ENCODE assay signal across 17 mouse cellular contexts in the genomic region with DNA sequence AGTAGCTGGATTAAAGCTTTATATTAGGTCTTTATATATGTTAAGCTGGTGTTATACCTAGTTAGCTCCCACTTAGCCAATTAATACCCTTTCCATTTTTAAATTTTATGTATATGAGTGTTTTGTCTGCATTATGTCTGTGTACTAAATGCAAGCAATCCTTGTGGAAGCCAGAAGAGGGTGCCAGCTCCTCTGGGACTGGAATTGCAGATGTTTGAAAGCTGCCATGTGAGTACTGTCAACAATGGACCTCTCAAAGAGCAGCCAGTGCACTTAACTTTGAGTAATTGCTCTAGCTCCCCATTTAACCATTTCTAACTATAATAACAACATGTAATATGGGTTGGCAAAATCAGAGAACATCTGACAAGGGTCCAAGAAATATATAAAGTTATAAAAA.
DNase-seq lines count a peak whose midpoint lies in the region; ATAC-seq and TF ChIP-seq lines count a peak whose summit lies in the region.
"Had no signal": no experiment of that assay in that cellular context is flagged by ENCODE, and none has a peak within 500 bp of the region (broad histone marks: within the 10 kb centered on the region; RNA-seq: fewer than 3 reads in every experiment).

No protein-coding gene starts in this region.

- H3K27me3 ChIP-seq in CH12.LX (replicated peaks): no peaks in the 10 kb centered on the region
- H3K27me3 ChIP-seq: embryonic facial prominence, embryonic 12.5 days; kidney, embryonic 15.5 days; liver, embryonic 13.5 days; neural tube, embryonic 12.5 days had no signal

- TF ChIP-seq POLR2A in CH12.LX (IDR thresholded peaks at IDR 0.05; ENCODE audit: low read depth, low read length): no peak

- no peaks in the 10 kb centered on the region for H3K9me3 ChIP-seq in CH12.LX (replicated peaks; ENCODE audit: low read length)
- H3K9me3 ChIP-seq: embryonic facial prominence, embryonic 12.5 days; hindbrain, embryonic 10.5 days; kidney, embryonic 15.5 days; liver, embryonic 13.5 days; neural tube, embryonic 12.5 days had no signal

- no peaks in the 10 kb centered on the region for H3K4me1 ChIP-seq in CH12.LX (ENCODE audit: control insufficient read depth in 1 of 2, insufficient read depth in 2 of 2)
- H3K4me1 ChIP-seq: embryonic facial prominence, embryonic 12.5 days; hindbrain, embryonic 10.5 days; kidney, embryonic 15.5 days; liver, embryonic 13.5 days; neural tube, embryonic 12.5 days had no signal

- H3K27ac ChIP-seq in layer of hippocampus, adult 2 months: no peak overlapping the region
- no peak overlapping the region for H3K27ac ChIP-seq in CH12.LX (ENCODE audit: insufficient read depth, low read depth)
- H3K27ac ChIP-seq: embryonic facial prominence, embryonic 12.5 days; hindbrain, embryonic 10.5 days; kidney, embryonic 15.5 days; left cerebral cortex, adult 2 months; liver, embryonic 13.5 days; neural tube, embryonic 12.5 days had no signal

- in situ Hi-C loops in CH12.LX (cut with MboI; ENCODE audit: low pct_ligation_motif_present, low pct_unique_long_range_greater_than_20kb, low sequenced_read_pairs): no loop called here

- H3K79me2 ChIP-seq in CH12.LX (replicated peaks; ENCODE audit: control insufficient read depth, extremely low read depth, insufficient read depth, poor library complexity, severe bottlenecking): no peaks in the 10 kb centered on the region

- H3K4me3 ChIP-seq in layer of hippocampus, adult 2 months: no peak overlapping the region
- H3K4me3 ChIP-seq in CH12.LX (replicated peaks in 1 of 3; ENCODE audit: low read depth in 2 of 3, low read length in 2 of 3, poor library complexity in 1 of 3): no peak overlapping the region
- H3K4me3 ChIP-seq: embryonic facial prominence, embryonic 12.5 days; hindbrain, embryonic 10.5 days; kidney, embryonic 15.5 days; left cerebral cortex, adult 2 months; liver, embryonic 13.5 days; neural tube, embryonic 12.5 days had no signal

- dilution Hi-C loops in CH12.LX (cut with MboI; ENCODE audit: extremely low pct_ligation_motif_present, extremely low pct_unique_long_range_greater_than_20kb, low sequenced_read_pairs): no loop called here

- peak; percentile 48 for TF ChIP-seq CTCF in layer of hippocampus, adult 2 months (conservative IDR thresholded peaks at IDR 0.05)
- peak in 1 of 2 experiments; percentile 49; a peak in 2 of 4 replicates for TF ChIP-seq CTCF in CH12.LX (conservative IDR thresholded peaks at IDR 0.05 in 1 of 2, IDR thresholded peaks at IDR 0.05 in 1 of 2; ENCODE audit: low read depth in 2 of 2, low read length in 2 of 2)

- peak; percentile 32 for DNase-seq in embryo, embryonic 10.5 days (ENCODE audit: low spot score)
- DNase-seq in embryo, embryonic 10 days (ENCODE audit: low spot score): no peak
- DNase-seq in layer of hippocampus, adult 2 months (ENCODE audit: low spot score in 2 of 2): no peak
- no peak for DNase-seq in layer of hippocampus, postnatal 25 days (ENCODE audit: extremely low spot score in 1 of 2, low spot score in 1 of 2)
- no peak for DNase-seq in CH12.LX (ENCODE audit: extremely low read depth)
- peak; percentile 27 for DNase-seq in lung, postnatal 36 days
- no peak for DNase-seq in thymus, postnatal 36 days
- DNase-seq: cerebellum, postnatal 10 days; liver, embryonic 13.5 days had no signal

- peaks cover 34 to 67% of the 10 kb centered on the region in 2 experiments for H3K36me3 ChIP-seq in CH12.LX (replicated peaks in 1 of 2; ENCODE audit: control insufficient read depth in 1 of 2, insufficient read depth in 1 of 2, low read length in 1 of 2)
- H3K36me3 ChIP-seq: neural tube, embryonic 12.5 days had no signal

- TF ChIP-seq EP300 in CH12.LX (IDR thresholded peaks at IDR 0.05; ENCODE audit: low read length): no peak

- no peak overlapping the region for H3K4me2 ChIP-seq in CH12.LX (ENCODE audit: insufficient read depth, low read depth, poor library complexity, severe bottlenecking)
- H3K4me2 ChIP-seq: embryonic facial prominence, embryonic 12.5 days; kidney, embryonic 15.5 days; liver, embryonic 13.5 days; neural tube, embryonic 12.5 days had no signal

- no peak for ATAC-seq in granulocyte monocyte progenitor cell, adult 5-6 weeks (replicated peaks; ENCODE audit: poor library complexity, severe bottlenecking)
- ATAC-seq: activated CD4-positive, CD25-positive, alpha-beta regulatory T cell, adult 4 months; inflammation-experienced regulatory T-cells, adult 6 months had no signal

- H3K9ac ChIP-seq in CH12.LX (ENCODE audit: insufficient read depth, low read depth): no peak overlapping the region
- H3K9ac ChIP-seq: embryonic facial prominence, embryonic 12.5 days; kidney, embryonic 15.5 days; liver, embryonic 13.5 days; neural tube, embryonic 12.5 days had no signal

- TF ChIP-seq RAD21 in CH12.LX (IDR thresholded peaks at IDR 0.05; ENCODE audit: low read depth, low read length): peak; percentile 39

TF ChIP-seq in CH12.LX, 34 proteins besides CTCF, POLR2A, EP300 and RAD21:
- TF ChIP-seq USF1 (IDR thresholded peaks at IDR 0.05; ENCODE audit: low read depth, low read length): no peak
- TF ChIP-seq NELFE (IDR thresholded peaks at IDR 0.05; ENCODE audit: low read depth, low read length): no peak
- no peak for TF ChIP-seq ELF1 (IDR thresholded peaks at IDR 0.05; ENCODE audit: low read depth, low read length)
- peak; percentile 31; the same call in 1 of the 2 replicates for TF ChIP-seq SMC3 (IDR thresholded peaks at IDR 0.05; ENCODE audit: low read depth, low read length)

Comparison
In these comparisons a context has a peak if more than half of its experiments do, and no peak if none do; other contexts are left out.
1. DNase-seq: peak in embryo, embryonic 10.5 days (single experiment) and lung, postnatal 36 days (single experiment); none in embryo, embryonic 10 days (single experiment), layer of hippocampus, adult 2 months (0 of 2), layer of hippocampus, postnatal 25 days (0 of 2), CH12.LX (single experiment) and thymus, postnatal 36 days (0 of 2).